Mouse (Mus musculus) adipocyte (in vitro differentiated cells): ENCODE measurements at regions not wholly inside any gene's neighbourhood (a gene's known extent, or its start where the extent isn't known, plus 50 kb on each side); places are given as distances from the start of the nearest gene placed in this dataset.

ENCODE experiments used
- DNase-seq: peaks from one replicate; pipeline ENCODE4 v3.0.0-alpha.2; 2016; ENCODE audit warnings: low spot score

DNA sequence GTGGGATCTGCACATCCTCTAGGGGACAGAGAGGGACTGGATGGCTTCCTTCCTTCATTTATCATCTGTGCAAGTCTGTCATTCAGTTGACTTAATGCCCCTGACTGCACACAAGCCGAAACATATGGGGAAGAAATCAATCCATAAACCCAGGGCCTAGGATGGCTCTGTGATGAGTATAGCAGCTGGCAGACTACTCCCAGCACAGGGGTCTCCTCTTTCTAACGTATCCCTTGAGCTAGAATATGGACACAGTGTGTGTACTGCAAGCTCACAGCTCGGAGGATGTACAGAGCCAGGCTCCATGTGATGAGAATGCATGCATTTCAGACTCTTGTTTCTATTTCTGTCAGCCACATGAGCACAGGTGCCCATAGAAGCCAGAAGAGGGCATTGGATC is 180.3 kb downstream of the Parn start:
- DNase-seq: no peak

- peak; percentile 97 for DNase-seq
These were observed 181.4 kb downstream of the Parn start for GRCm38 (mm10) chr16:13486571-13486970.

- peak; percentile 80 for DNase-seq
These were observed 187.7 kb downstream of the Parn start for GRCm38 (mm10) chr16:13480221-13480620.

DNA sequence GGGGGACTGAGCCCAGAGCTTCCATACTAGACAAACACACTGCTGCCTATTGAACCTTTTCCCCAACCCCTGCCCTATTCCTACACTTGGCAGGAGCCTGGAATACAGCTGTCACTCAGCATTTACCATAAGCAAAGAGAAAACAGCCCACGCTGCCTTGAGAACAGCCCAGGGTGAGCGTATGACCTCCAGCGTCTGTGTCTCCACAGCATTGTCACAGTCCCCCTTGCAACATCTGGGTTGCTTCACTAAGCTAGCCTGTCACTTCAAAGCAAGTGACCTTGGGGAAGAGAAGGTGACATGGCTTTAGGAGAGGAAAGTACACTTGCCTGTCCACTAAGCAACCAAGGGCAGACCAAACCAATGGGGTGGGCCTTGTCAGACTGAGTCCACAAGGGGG is 191.3 kb downstream of the Parn start:
- peak; percentile 45 for DNase-seq

- no peak for DNase-seq
These were observed 193.0 kb downstream of the Parn start for GRCm38 (mm10) chr16:13474956-13475355.

DNA sequence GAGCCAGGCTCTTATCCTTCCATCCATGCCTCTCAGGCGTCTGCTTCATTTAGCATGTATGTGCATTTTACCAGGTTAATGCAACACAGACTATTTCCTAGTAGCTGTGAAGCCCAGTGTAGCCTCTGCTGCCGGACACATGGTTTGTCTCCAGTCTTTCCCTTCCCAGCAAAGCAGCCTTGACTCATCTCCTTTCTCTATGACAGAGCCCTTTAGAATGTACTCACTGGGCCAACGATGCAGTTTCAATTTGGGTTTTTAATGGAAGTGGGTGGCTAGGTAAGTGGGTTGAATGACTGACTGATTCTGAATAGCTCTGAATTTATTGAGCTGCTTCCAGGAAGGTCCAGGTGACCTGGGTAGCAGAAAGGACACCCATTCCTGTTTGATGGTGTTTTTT is 193.7 kb downstream of the Parn start:
- DNase-seq: no peak

DNA sequence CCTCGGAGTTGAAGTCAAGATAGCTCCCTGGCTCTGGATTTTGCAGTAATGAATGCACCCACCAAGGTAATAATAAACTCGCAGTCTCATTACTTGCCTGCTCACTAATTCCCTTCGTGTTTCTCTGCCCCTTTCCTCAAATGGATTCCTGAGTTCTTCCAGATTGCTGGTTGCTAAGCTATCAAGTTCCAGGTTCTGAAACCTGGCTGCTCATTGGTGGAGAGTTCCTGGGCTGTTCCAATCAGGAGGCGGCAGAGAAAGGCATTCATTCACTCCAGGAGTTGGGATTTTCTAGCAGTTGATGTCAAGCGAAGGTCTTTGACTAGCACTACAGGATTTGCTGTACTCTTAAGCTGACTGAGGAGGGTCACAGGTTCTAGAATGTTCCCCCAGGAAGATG is 200.8 kb downstream of the Parn start:
- no peak for DNase-seq
